Mouse (Mus musculus) megakaryocyte, embryonic 14.5 days (primary cell): ENCODE results near the gene Pnpla2.

Experiments
- FLI1 ChIP-seq: IDR thresholded peaks from 2 replicates; pipeline ENCODE4 v1.6.1; 2012; ENCODE audit warnings: low read length, inconsistent platforms, mixed read lengths
- GATA1 ChIP-seq: IDR thresholded peaks from 3 replicates; pipeline ENCODE4 v1.6.1; 2012; ENCODE audit warnings: mixed read lengths, low read length, inconsistent platforms, borderline replicate concordance

DNA sequence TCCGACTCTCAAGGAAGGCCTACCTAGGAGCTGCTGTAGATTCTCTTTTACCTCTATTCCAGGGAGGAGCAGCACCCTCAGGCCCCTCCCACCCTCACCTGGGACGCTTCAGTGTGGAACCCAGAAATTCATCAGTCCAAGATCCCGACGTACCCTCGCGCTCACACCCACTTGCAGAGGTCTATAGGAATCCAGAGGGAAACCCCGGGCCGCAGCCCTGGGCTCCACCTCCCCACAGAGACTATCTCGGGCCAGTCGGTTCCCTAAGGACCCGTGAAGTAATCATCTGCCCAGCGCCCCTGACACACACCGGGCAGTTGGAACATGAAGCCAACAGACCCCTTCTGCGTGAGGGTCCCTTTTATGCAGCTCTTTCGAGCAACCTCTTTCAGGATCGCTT lies 41.7 kb upstream of the Pnpla2 start:
- no peak for TF ChIP-seq GATA1
- no peak for TF ChIP-seq FLI1
